Mouse (Mus musculus) heart, embryonic 13.5 days (tissue): ENCODE data around the gene Lrba. TPM values are rescaled to one million over a fixed set of nuclear protein-coding genes. Genes with fewer than 3 reads are reported as not detected.

ENCODE experiments used
- ATAC-seq: fragments of 200-750 bp; cut with Nextera tagmentation; 2 replicates; pipeline ENCODE4 v1.8.0; 2017; ENCODE audit warnings: moderate TSS enrichment; ENCODE audit not compliant: insufficient number of reproducible peaks, low FRiP score, low TSS enrichment; ENCODE audit errors: extremely low read depth
- H3K27ac ChIP-seq: fragments of 300-500 bp; sonication (generic); replicated peaks from 2 replicates; pipeline ENCODE4 v1.5.1; 2015; ENCODE audit warnings: moderate library complexity, mild to moderate bottlenecking, inconsistent platforms
- H3K27me3 ChIP-seq: fragments of 300-500 bp; sonication (generic); replicated peaks from 2 replicates; pipeline ENCODE4 v1.6.1; 2015; ENCODE audit warnings: mild to moderate bottlenecking, inconsistent platforms
- H3K36me3 ChIP-seq: fragments of 300-500 bp; sonication (generic); 2 replicates; pipeline ENCODE4 v1.6.1; 2015; ENCODE audit warnings: mild to moderate bottlenecking, inconsistent platforms
- H3K4me1 ChIP-seq: fragments of 300-500 bp; sonication (generic); 2 replicates; pipeline ENCODE4 v1.6.1; 2015; ENCODE audit warnings: inconsistent platforms
- H3K4me2 ChIP-seq: fragments of 300-500 bp; sonication (generic); 2 replicates; pipeline ENCODE4 v1.6.1; 2015; ENCODE audit warnings: inconsistent platforms, mild to moderate bottlenecking, moderate library complexity
- H3K4me3 ChIP-seq: fragments of 300-500 bp; sonication (generic); 2 replicates; pipeline ENCODE4 v1.5.1; 2015; ENCODE audit warnings: moderate library complexity, mild to moderate bottlenecking, inconsistent platforms
- H3K9ac ChIP-seq: fragments of 300-500 bp; sonication (generic); 2 replicates; pipeline ENCODE4 v1.6.1; 2015; ENCODE audit warnings: inconsistent platforms, mild to moderate bottlenecking, moderate library complexity
- H3K9me3 ChIP-seq: fragments of 300-500 bp; sonication (generic); 2 replicates; pipeline ENCODE4 v1.6.1; 2016; ENCODE audit warnings: inconsistent platforms
- WGBS: fragments of 180-500 bp; shearing (Covaris S2); methylation state at CpG from one replicate; pipeline ENCODE4 v1.1.7; 2015; ENCODE audit warnings: mixed read lengths; 5-methylcytosine and 5-hydroxymethylcytosine counted together
- polyA plus RNA-seq: library from polyadenylated mRNA; unstranded; fragments of >200 nt; fragmentation: Nextera tagmentation; extraction: Ambion mirVana; gene quantifications from 2 replicates; pipeline ENCODE4 v1.2.1, GENCODE M21; 2015

Lrba gene
- polyA plus RNA-seq, 1 experiment from 2014 or later, result 1.5 TPM

DNA sequence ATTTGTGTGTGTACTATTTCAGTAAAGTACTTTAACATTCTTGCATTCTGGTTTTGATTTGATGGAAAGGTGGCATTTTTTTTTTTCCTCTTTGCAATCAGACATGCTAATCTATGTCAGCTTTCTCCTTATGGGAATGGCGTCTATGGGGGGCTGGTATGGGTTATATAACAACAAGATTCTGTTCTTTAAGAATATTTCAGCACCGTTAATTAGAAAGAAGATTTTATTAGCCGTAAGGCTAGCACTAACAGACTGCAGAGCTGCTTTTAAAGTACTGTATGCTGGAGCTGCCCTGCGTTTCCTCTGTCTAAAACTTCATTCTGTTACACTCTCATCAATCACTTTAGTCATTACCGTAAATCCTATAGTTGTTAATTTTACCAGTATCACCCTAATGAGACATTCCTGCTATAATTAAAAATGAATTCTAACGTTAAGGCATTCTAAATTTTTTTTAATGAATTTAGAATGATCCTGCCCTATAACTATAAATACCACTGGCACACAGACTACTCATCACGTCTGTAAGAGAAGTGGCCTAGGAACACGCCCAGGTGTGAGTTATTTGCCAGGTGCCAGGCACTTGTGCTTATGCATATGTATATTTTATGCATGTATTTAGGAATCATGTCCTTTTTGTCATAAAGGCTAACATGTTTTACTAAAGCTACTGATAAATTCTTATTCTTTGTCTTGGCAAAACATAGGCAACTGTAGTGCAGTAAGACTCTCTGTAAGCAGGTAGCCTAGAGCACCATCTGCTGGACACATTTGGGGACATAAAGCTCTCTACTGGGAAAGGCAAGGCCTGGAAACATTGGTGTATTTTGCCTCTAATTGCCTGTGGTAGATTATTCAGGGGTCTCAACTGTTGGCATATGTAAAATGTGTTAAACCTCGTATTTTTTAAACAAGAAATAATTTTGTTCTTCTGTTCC lies 536.9 kb downstream of the Lrba start:
- Histone ChIP-seq H3K9me3 (no peaks in the 10 kb centered on the region), H3K36me3 (no peaks in the 10 kb centered on the region), H3K4me3 (no peak overlapping the region), H3K4me2 (no peak overlapping the region), H3K27ac (no peak overlapping the region), H3K9ac (no peak overlapping the region), H3K4me1 (0 out of 2 replicates have a peak, but pooled peaks cover 3% of the 10 kb centered on the region), H3K27me3 (no peaks in the 10 kb centered on the region)
- WGBS, result 61% methylated on average over 9 of the region's 9 CpGs
- no peak for ATAC-seq

DNA sequence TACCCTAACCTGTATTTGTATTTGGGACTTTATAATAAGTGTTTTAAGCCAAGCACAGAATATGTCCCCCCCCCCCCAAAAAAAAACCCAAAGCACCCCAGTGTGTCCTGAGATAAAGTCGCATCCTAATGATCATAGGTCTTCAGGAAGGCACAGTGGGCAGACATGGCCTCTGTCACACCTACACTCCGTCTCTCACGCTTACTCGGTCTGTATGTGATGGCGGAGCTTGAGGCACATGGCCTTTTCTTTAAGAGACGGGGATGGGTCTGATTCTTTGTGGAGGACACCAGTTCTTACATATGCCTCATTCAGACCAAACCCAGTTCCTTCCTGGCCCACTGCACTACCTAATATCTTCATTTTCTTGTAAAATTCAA lies 537.5 kb downstream of the Lrba start:
- no peak overlapping the region for H3K4me2 ChIP-seq
- H3K4me1 ChIP-seq, result 0 out of 2 replicates have a peak, but pooled peaks cover 3% of the 10 kb centered on the region
- no peak for ATAC-seq
- WGBS, result 85% methylated on average over 6 of the region's 6 CpGs
- no peaks in the 10 kb centered on the region for H3K9me3 ChIP-seq
- H3K9ac ChIP-seq, result no peak overlapping the region
- no peak overlapping the region for H3K27ac ChIP-seq
- no peaks in the 10 kb centered on the region for H3K27me3 ChIP-seq
- H3K4me3 ChIP-seq, result no peak overlapping the region
- no peaks in the 10 kb centered on the region for H3K36me3 ChIP-seq

DNA sequence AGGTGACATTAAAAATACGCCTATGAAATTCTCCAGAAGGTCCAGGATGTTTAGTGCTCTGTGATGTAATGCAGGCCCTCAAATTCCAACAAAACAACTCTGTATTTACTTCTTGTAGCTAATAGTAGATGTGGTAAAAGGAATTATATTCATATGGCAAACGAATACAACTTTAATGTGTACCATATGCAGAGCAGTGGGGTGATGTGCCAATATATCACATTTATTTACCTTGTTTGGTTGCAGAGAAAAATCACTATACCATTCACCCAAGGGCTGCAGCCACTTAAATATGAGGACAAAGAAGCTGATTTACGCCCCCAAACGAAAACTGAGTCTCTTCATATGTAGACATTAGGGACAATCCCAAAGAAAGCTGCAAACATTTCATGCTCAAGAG lies 538.0 kb downstream of the Lrba start:
- ATAC-seq, result no peak
- Histone ChIP-seq H3K9me3 (no peaks in the 10 kb centered on the region), H3K27ac (no peak overlapping the region), H3K4me1 (0 out of 2 replicates have a peak, but pooled peaks cover 3% of the 10 kb centered on the region), H3K4me3 (no peak overlapping the region), H3K27me3 (no peaks in the 10 kb centered on the region), H3K9ac (no peak overlapping the region), H3K36me3 (no peaks in the 10 kb centered on the region), H3K4me2 (no peak overlapping the region)
- 86% methylated on average over 4 of the region's 4 CpGs for WGBS

DNA sequence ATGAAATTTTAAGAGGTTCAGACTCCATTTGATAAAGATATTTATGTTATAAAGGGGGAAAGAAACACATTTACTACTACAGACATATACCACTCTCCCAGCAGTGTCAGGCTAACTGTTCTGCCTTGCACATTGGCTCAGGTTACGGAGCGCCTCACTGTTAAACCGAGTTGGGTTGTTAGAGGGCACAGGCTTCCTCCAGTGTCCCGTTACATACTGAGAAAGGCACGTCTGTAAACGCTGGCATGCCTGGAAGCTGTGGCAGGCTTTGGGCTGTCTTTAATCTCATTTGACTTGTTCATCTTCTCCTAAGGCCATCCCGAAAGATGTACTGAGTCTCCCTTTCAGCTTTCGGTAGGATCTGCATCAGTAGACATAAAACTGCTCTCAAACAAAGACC lies 544.1 kb downstream of the Lrba start:
- Histone ChIP-seq H3K27me3 (no peaks in the 10 kb centered on the region), H3K27ac (no peak overlapping the region), H3K4me3 (no peak overlapping the region), H3K36me3 (no peaks in the 10 kb centered on the region), H3K4me1 (peaks cover 13% of the 10 kb centered on the region), H3K9me3 (no peaks in the 10 kb centered on the region), H3K9ac (no peak overlapping the region), H3K4me2 (0 out of 2 replicates have a peak overlapping the region, but pooled peaks have one; percentile 9)
- no peak for ATAC-seq
- WGBS, result 40% methylated on average over 8 of the region's 8 CpGs

DNA sequence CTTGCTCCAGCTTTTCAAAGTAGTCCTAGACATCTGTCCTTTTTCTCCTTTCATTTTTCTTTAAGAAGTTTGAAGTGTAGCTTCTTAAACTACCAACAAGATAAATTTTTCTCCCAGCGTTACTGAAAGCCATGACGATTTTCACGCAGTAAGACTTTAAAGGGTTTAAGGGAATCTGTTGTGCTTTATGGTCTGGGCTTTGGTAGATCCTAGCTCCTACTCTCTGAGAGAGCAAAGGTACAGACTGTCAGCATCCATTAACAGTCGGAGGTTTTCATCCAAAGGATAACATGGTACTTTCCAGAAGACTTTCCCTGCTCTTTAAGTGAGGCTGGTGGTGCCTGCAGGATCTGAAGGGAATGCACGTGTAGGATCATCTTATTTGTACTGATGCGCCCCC lies 544.5 kb downstream of the Lrba start:
- no peaks in the 10 kb centered on the region for H3K27me3 ChIP-seq

DNA sequence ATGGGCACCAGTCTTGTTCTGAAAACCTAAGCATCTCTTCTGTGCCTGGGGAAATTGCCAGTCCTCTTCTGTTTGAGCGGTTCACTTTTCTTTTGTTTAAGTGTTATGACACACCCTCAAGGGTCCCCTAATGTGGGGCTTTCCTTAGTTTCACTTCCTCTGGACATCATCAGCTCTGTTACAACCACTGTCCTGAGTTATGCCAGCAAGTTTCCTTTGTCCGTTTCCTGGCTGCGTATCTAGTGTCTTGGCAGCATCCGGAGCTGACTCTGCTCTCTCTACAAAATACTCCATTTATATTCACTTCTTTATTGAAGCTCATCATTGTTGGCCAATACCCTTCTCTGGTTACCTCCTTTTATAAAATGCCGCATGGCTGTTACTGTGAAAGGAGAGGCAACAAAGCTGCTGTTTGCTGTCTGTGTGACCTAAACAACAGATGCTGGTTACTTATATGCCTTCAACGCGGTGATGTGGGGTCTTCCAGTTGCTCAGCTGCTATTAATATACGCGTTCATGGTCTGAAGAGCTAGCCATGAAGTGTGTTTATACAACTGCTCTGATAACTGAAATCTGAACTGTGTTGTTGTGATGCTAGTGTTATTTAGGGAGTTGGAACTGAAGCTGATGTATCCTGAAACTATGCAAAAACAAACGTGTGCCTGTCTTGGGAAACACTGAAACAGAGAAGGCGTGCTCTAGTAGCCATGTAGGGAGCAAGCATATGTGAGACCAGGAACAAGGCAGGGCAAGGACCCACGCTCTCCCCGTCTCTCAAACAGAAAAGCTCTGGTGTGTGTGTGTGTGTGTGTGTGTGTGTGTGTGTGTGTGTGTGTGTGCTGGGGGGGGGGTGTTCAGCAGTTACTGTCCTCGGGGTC lies 550.3 kb downstream of the Lrba start:
- H3K4me3 ChIP-seq, result no peak overlapping the region
- H3K36me3 ChIP-seq, result no peaks in the 10 kb centered on the region
- H3K4me2 ChIP-seq, result peak overlapping the region; percentile 16; the same call in 1 of the 2 replicates
- H3K4me1 ChIP-seq, result peaks cover 22% of the 10 kb centered on the region
- H3K27ac ChIP-seq, result peak overlapping the region; percentile 54
- H3K9ac ChIP-seq, result no peak overlapping the region
- WGBS, result 59% methylated on average over 14 of the region's 14 CpGs
- H3K27me3 ChIP-seq, result no peaks in the 10 kb centered on the region
- no peaks in the 10 kb centered on the region for H3K9me3 ChIP-seq
- no peak for ATAC-seq

More for the DNA sequence above, 544.5 kb downstream of the Lrba start:
- Histone ChIP-seq H3K9me3 (no peaks in the 10 kb centered on the region), H3K4me3 (no peak overlapping the region), H3K4me2 (0 out of 2 replicates have a peak overlapping the region, but pooled peaks have one; percentile 9), H3K9ac (no peak overlapping the region), H3K27ac (no peak overlapping the region), H3K36me3 (no peaks in the 10 kb centered on the region), H3K4me1 (peaks cover 13% of the 10 kb centered on the region)
- no peak for ATAC-seq
- WGBS, result 60% methylated on average over 6 of the region's 6 CpGs

DNA sequence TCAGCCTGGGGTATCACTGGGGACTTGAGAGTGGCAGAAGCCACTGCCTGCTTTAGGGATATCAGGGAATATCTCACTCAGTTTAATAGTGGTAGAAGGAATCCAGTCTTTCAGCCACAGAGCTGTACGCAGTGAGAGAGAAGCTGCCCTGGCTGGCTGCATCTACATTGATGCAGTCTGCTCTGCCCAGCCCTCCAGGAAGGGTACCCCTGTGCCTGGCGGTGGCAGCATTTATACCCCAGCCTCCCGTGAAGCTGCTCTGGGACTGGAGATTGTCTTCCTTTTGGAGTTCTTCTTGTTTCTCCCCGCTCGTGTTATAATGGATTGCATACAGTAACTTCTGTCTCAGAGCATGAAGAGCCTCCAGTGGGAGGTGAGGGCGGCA lies 551.0 kb downstream of the Lrba start:
- no peak for ATAC-seq
- WGBS, result 75% methylated on average over 6 of the region's 6 CpGs
- Histone ChIP-seq H3K9me3 (no peaks in the 10 kb centered on the region), H3K36me3 (no peaks in the 10 kb centered on the region), H3K9ac (no peak overlapping the region), H3K4me3 (no peak overlapping the region), H3K27me3 (no peaks in the 10 kb centered on the region), H3K4me1 (peaks cover 22% of the 10 kb centered on the region), H3K27ac (peak overlapping the region; percentile 54; the same call in 1 of the 2 replicates), H3K4me2 (no peak overlapping the region)

DNA sequence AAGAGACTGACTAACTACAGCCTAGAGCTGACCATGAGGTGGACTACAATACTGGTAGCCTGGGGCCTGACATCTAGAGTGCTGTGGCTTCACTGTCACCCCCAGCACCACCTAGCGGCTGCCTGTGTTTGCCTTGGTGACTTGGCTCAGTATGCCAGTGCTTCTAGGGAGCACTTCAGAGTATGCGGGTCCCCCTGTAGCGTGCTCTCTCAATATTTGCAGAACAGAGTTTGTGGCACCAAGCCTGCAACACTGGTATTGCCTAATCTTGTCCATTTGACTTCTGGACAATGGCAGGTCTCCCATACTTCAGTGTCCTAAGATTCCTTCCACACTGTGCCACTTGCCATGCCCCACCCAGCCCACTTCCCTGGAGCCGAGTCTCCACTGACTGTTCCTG lies 555.2 kb downstream of the Lrba start:
- Histone ChIP-seq H3K4me1 (peaks cover 19% of the 10 kb centered on the region), H3K27me3 (no peaks in the 10 kb centered on the region), H3K9me3 (no peaks in the 10 kb centered on the region), H3K36me3 (no peaks in the 10 kb centered on the region), H3K9ac (no peak overlapping the region), H3K27ac (no peak overlapping the region), H3K4me3 (no peak overlapping the region), H3K4me2 (no peak overlapping the region)
- WGBS, result 71% methylated on average over 4 of the region's 4 CpGs
- no peak for ATAC-seq

DNA sequence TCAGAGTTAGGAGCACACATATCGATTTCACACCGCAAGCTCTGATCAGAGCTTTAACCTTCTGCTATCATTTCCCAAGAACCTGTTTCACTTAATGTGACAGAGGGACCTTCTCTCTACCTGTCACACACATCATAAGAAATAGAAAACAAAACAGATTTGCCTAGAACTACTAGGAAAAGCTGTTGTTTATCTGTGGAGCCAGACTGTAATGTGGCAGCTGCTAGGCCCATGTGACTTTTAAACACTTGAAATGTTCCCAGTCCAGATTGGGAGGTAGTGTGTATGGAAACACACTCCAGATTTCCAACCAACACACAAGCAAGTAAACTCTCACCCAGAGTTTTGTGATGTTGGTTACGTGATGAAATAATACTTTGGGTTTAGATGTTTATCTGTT lies 559.6 kb downstream of the Lrba start:
- H3K27me3 ChIP-seq, result no peaks in the 10 kb centered on the region
- no peak for ATAC-seq
- H3K27ac ChIP-seq, result no peak overlapping the region
- no peaks in the 10 kb centered on the region for H3K36me3 ChIP-seq
- H3K4me2 ChIP-seq, result no peak overlapping the region
- H3K4me3 ChIP-seq, result no peak overlapping the region
- no peak overlapping the region for H3K9ac ChIP-seq
- peaks cover 40% of the 10 kb centered on the region for H3K4me1 ChIP-seq
- 66% methylated on average over 3 of the region's 3 CpGs for WGBS
- no peaks in the 10 kb centered on the region for H3K9me3 ChIP-seq

DNA sequence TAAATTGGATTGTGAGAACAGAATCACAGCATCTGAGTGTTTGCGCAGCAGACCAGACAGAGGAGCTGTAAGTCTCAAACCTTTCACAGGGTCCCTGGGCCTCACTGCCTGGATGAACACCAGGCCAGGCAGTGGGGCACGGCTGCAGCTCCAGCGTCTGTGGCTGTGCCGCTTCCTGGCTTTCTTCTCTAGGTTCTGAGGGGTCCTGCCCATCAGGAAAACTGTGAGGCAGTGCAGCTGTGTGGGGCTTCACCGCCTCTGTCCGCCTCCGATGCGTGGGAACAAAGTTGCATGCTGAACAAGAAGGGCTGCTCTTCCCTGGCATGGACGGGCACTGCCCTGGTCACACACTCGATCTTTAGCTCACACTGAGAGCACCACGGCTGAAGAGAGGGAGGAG lies 560.5 kb downstream of the Lrba start:
- H3K4me2 ChIP-seq, result no peak overlapping the region
- peaks cover 47% of the 10 kb centered on the region for H3K4me1 ChIP-seq
- peak overlapping the region; percentile 24; the same call in 1 of the 2 replicates for H3K9ac ChIP-seq
- H3K27ac ChIP-seq, result no peak overlapping the region
- no peaks in the 10 kb centered on the region for H3K9me3 ChIP-seq
- no peaks in the 10 kb centered on the region for H3K36me3 ChIP-seq
- no peak overlapping the region for H3K4me3 ChIP-seq
- H3K27me3 ChIP-seq, result no peaks in the 10 kb centered on the region
- no peak for ATAC-seq
- 60% methylated on average over 11 of the region's 11 CpGs for WGBS

DNA sequence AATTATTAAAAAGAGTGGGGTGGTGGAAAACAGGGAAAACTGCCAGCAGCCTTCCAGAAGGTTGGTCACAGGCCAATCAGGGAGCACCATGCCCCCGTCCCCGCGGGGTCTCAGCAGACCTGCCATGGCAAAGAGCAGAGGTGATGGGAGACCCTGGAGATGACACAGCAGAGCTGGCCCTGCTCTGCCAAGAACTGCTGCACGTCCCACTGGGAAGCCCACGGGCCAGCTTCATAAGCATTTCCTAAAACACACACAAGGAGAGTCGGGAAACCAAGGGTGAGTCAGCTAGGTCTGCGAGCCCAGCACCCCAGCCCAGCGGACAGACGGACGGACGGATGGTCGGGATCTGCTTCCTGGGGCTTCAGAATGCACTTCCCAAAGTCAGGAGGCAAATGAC lies 561.8 kb downstream of the Lrba start:
- Histone ChIP-seq H3K4me3 (no peak overlapping the region), H3K36me3 (no peaks in the 10 kb centered on the region), H3K27ac (peak overlapping the region; percentile 69), H3K4me1 (peaks cover 59% of the 10 kb centered on the region), H3K27me3 (no peaks in the 10 kb centered on the region), H3K9ac (no peak overlapping the region), H3K4me2 (no peak overlapping the region), H3K9me3 (no peaks in the 10 kb centered on the region)
- ATAC-seq, result no peak
- 73% methylated on average over 12 of the region's 12 CpGs for WGBS
